8 mouse cellular contexts compared by ENCODE assay signal in genomic region chr7:80025391-80026117, GRCm38 (mm10). TPM values are rescaled to one million over a fixed set of nuclear protein-coding genes. Genes with fewer than 3 reads are reported as not detected.
DNase-seq lines count a peak whose midpoint lies in the region; ATAC-seq and TF ChIP-seq lines count a peak whose summit lies in the region.

No protein-coding gene starts in this region.

- peaks cover 5 to 24% of the 10 kb centered on the region in 2 experiments for H3K4me1 ChIP-seq in heart, embryonic 14.5 days (ENCODE audit: control insufficient read depth in 2 of 2, insufficient read depth in 2 of 2, low read length in 2 of 2)
- peaks cover 6% of the 10 kb centered on the region for H3K4me1 ChIP-seq in ES-Bruce4 (ENCODE audit: control insufficient read depth, insufficient read depth, low read length)
- peaks cover 40% of the 10 kb centered on the region for H3K4me1 ChIP-seq in forebrain, embryonic 12.5 days
- H3K4me1 ChIP-seq in liver, embryonic 14.5 days (replicated peaks; ENCODE audit: control insufficient read depth in 2 of 2, insufficient read depth in 2 of 2, low read length in 1 of 2) = peaks cover 0 to 4% of the 10 kb centered on the region in 2 experiments; a peak in 2 of 4 replicates

- peak overlapping the region; percentile 88 to 96 for H3K4me3 ChIP-seq in heart, embryonic 14.5 days (ENCODE audit: control insufficient read depth in 1 of 2, insufficient read depth in 1 of 2, low read depth in 1 of 2, low read length in 2 of 2)
- peak overlapping the region; percentile 93 for H3K4me3 ChIP-seq in ES-Bruce4 (ENCODE audit: low read depth, low read length)
- peak overlapping the region; percentile 90 for H3K4me3 ChIP-seq in forebrain, embryonic 12.5 days (replicated peaks)
- peak overlapping the region; percentile 77 to 79 for H3K4me3 ChIP-seq in liver, embryonic 14.5 days (ENCODE audit: insufficient read depth in 1 of 2, low read depth in 2 of 2, low read length in 2 of 2)

- TF ChIP-seq CTCF in ES-Bruce4 (IDR thresholded peaks at IDR 0.05; ENCODE audit: low read depth, low read length) = no peak
- TF ChIP-seq CTCF in liver, embryonic 14.5 days (IDR thresholded peaks at IDR 0.05; ENCODE audit: low read depth) = no peak

- under 1% methylated on average over 28 of the region's 28 CpGs for WGBS in heart, embryonic 14.5 days
- WGBS in forebrain, embryonic 12.5 days = under 1% methylated on average over 27 of the region's 28 CpGs
- under 1% methylated on average over 28 of the region's 28 CpGs for WGBS in liver, embryonic 14.5 days (ENCODE audit: insufficient replicate concordance)

- peak overlapping the region; percentile 93 to 94 for H3K27ac ChIP-seq in heart, embryonic 14.5 days (replicated peaks in 1 of 2; ENCODE audit: control insufficient read depth in 1 of 2, insufficient read depth in 1 of 2, low read depth in 2 of 2, low read length in 2 of 2)
- H3K27ac ChIP-seq in ES-Bruce4 (ENCODE audit: insufficient read depth, low read length) = peak overlapping the region; percentile 97
- H3K27ac ChIP-seq in forebrain, embryonic 12.5 days = peak overlapping the region; percentile 98
- peak overlapping the region; percentile 30 for H3K27ac ChIP-seq in liver, embryonic 14.5 days

- H3K36me3 ChIP-seq in heart, embryonic 14.5 days (ENCODE audit: control insufficient read depth, insufficient read depth, low read length) = 0 out of 2 replicates have a peak, but pooled peaks cover 2% of the 10 kb centered on the region
- no peaks in the 10 kb centered on the region for H3K36me3 ChIP-seq in ES-Bruce4 (ENCODE audit: control insufficient read depth, insufficient read depth, low read length, poor library complexity, severe bottlenecking)
- H3K36me3 ChIP-seq in forebrain, embryonic 12.5 days (replicated peaks) = 0 out of 2 replicates have a peak, but pooled peaks cover 3% of the 10 kb centered on the region
- H3K36me3 ChIP-seq in liver, embryonic 14.5 days (replicated peaks; ENCODE audit: control insufficient read depth, insufficient read depth, low read depth) = no peaks in the 10 kb centered on the region

- TF ChIP-seq EP300 in ES-Bruce4 (IDR thresholded peaks at IDR 0.05; ENCODE audit: insufficient read depth, low read depth, low read length) = no peak
- TF ChIP-seq EP300 in liver, embryonic 14.5 days (IDR thresholded peaks at IDR 0.05; ENCODE audit: low read depth) = no peak

- intact Hi-C loops in heart, postnatal 14 days (cut with DNase I) = loop anchor here (1.0 to 10.0 kb wide), 3 partner anchors 31 to 189 kb away; no protein-coding TSS in a partner anchor

- H3K4me2 ChIP-seq in heart, embryonic 14.5 days (ENCODE audit: low read length) = peak overlapping the region; percentile 84
- H3K4me2 ChIP-seq in forebrain, embryonic 12.5 days = peak overlapping the region; percentile 89
- H3K4me2 ChIP-seq in liver, embryonic 14.5 days (ENCODE audit: low read depth) = peak overlapping the region; percentile 69

- no peak for TF ChIP-seq POLR2A in ES-Bruce4 (IDR thresholded peaks at IDR 0.05; ENCODE audit: insufficient read depth, low read length)

- H3K9ac ChIP-seq in heart, embryonic 14.5 days (ENCODE audit: low read length) = peak overlapping the region; percentile 92
- H3K9ac ChIP-seq in ES-Bruce4 (ENCODE audit: low read depth, poor library complexity, severe bottlenecking) = peak overlapping the region; percentile 95
- H3K9ac ChIP-seq in forebrain, embryonic 12.5 days = peak overlapping the region; percentile 99
- H3K9ac ChIP-seq in liver, embryonic 14.5 days (replicated peaks) = peak overlapping the region; percentile 50

- no peaks in the 10 kb centered on the region for H3K27me3 ChIP-seq in heart, embryonic 14.5 days (ENCODE audit: control insufficient read depth, insufficient read depth, low read length)
- H3K27me3 ChIP-seq in ES-Bruce4 (ENCODE audit: control insufficient read depth, insufficient read depth, low read length, poor library complexity, severe bottlenecking) = no peaks in the 10 kb centered on the region
- H3K27me3 ChIP-seq in forebrain, embryonic 12.5 days = no peaks in the 10 kb centered on the region
- peaks cover 13% of the 10 kb centered on the region for H3K27me3 ChIP-seq in liver, embryonic 14.5 days (ENCODE audit: control insufficient read depth, insufficient read depth, low read length)

- peak; percentile 8; the same call in 1 of the 2 replicates for ATAC-seq in heart, embryonic 14.5 days (ENCODE audit: insufficient number of reproducible peaks, insufficient read depth, low FRiP score, low read depth)
- peak; percentile 15; the same call in 1 of the 2 replicates for ATAC-seq in forebrain, embryonic 12.5 days (ENCODE audit: low FRiP score)
- peak; percentile 28; the same call in 1 of the 2 replicates for ATAC-seq in liver, embryonic 14.5 days (ENCODE audit: insufficient read depth)

- H3K9me3 ChIP-seq in heart, embryonic 14.5 days (ENCODE audit: control insufficient read depth, low read length) = no peaks in the 10 kb centered on the region
- H3K9me3 ChIP-seq in ES-Bruce4 (replicated peaks; ENCODE audit: control insufficient read depth, insufficient read depth, low read length, poor library complexity, severe bottlenecking) = no peaks in the 10 kb centered on the region
- H3K9me3 ChIP-seq in forebrain, embryonic 12.5 days = no peaks in the 10 kb centered on the region
- no peaks in the 10 kb centered on the region for H3K9me3 ChIP-seq in liver, embryonic 14.5 days (ENCODE audit: control insufficient read depth, low read length)

- no peak for DNase-seq in heart, postnatal 14 days
- no peak for DNase-seq in liver, embryonic 14.5 days (ENCODE audit: low read depth in 3 of 3, low spot score in 3 of 3)
- DNase-seq in thymus, postnatal 25 days = peak; percentile 40
- no peak for DNase-seq in layer of hippocampus, adult 8-10 months (ENCODE audit: low spot score in 2 of 2)
- no peak for DNase-seq in left cerebral cortex, adult 11 months (ENCODE audit: low spot score)

RNA-seq across cellular contexts. Expression of gene Zfp710, which starts 0.9 kb away (rescaled TPM):
- 11.5 and 12.2 TPM in 2 replicates for polyA plus RNA-seq in heart, embryonic 14.5 days (2014; fragmentation: Nextera tagmentation; extraction: Ambion mirVana)
- total RNA-seq in heart, postnatal 14 days (2021) = 10 to 100 TPM; 21.6 to 27.4 TPM
- 80.1 and 86.7 TPM in 2 replicates for polyA plus RNA-seq in ES-Bruce4 (2011; ENCODE audit: insufficient read depth, insufficient read length, low read depth, missing spikeins)
- polyA plus RNA-seq in forebrain, embryonic 12.5 days (2016; fragmentation: Nextera tagmentation; extraction: Ambion mirVana) = 30.5 and 33.9 TPM in 2 replicates
- polyA plus RNA-seq in liver, embryonic 14.5 days (2012; rRNA removed) = 5.9 and 6.5 TPM in 2 replicates
- 3.7 and 4.0 TPM in 2 replicates for polyA plus RNA-seq in liver, embryonic 14.5 days (2014; fragmentation: Nextera tagmentation; extraction: Ambion mirVana)
- total RNA-seq in layer of hippocampus, adult 8-10 months (2022) = 10 to 100 TPM; 24.3 to 30.2 (median 26.0) TPM

Comparison
In these comparisons a context has a peak if more than half of its experiments do, and no peak if none do; other contexts are left out.
1. H3K27ac ChIP-seq: peak in every context shown above with its lines; median percentile 98 in forebrain, embryonic 12.5 days; 97 in ES-Bruce4; 94 in heart, embryonic 14.5 days; 30 in liver, embryonic 14.5 days.